Mouse (Mus musculus) cerebellum, postnatal 36 days (tissue): ENCODE data around the gene Zfp763.
A peak's percentile ranks its signal among the peaks of the same experiment; 100 is the strongest.
"Not testable (repeated sequence)": the region's sequence is repeated elsewhere in the genome, so short reads cannot be mapped to it uniquely, and the experiment has no call there.

Source experiments
- DNase-seq, 2 experiments: peaks; one replicate each; pipeline ENCODE4 v3.0.0; 2021 to 2022; ENCODE audit warnings: mixed read lengths in 2 of 2

Gene Zfp763

DNA sequence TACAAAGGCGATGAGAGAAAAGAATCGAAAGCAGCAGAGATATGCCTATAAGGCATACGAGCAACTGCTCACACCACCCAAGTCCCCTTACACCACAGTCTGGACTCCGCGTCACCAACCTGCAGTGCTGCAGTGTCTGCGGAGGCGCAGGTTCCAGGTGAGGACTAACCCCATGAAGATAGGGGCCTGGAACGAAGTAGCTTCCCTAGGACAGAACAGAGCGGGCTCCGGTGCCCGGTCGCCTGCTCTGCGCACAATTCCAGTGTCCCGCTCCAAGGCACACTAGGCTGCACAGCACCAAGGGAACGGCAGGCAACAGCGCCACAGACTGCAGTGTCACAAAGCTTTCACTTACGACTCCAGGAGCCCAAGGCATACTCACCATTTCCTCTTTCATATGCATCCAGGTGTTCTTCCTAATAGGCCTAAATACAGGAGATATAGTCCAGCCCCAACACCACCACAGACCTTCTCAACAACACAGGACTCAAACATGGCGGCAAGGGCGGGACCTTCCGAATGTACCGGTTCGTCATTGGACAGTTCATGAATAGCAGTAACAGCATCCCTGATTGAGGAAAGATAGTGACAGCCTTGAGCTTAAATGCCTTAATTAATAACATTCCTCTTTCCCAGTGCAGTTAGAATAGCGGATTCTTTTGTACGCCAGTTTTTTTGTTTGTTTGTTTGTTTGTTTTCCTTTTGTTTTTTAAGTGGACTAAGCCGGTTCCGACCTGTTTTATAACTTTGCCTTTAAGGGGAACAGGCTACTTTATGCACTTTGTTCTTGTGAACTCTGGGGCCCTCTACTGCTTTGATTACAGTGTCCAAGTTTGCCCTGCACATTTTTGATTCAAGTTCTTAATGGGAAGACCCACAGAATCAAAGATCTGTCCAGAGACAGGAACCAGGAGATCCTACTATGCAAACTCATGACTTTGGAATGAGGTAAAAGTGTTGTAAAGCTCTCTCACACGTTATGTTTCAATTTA, at the start of gene Zfp763:
Zfp763 (minus strand) TSS at position 503 of the 992 bp plus-strand sequence.
- peak; percentile 80 to 86 for DNase-seq

DNA sequence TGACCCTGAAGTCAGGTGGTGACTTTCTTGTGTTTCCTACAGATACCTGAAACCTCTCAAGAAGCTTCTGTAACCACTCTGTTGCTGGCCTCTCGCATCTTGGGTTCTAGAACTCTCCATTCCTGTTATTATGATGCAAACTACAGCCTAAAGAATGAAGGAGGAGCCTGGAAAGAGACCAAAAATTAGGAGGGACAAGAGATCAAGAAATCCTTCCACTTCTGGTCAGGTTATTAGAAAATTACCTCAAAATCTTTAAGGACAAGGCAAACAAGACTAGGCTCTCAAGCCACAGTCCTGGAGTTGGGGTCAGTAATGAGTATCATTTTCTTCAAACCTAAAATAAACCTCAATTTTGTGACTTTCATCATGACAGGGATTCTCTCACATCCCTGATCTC, 34.8 kb upstream of the Zfp763 start, which contains the start of gene 4921501E09Rik:
4921501E09Rik (minus strand) TSS at position 101 of the 400 bp plus-strand sequence.
- no peak for DNase-seq

- DNase-seq = no peak
Measured at GRCm38 (mm10) chr17:33063001-33063400, 29.8 kb upstream of the Zfp763 start.

DNA sequence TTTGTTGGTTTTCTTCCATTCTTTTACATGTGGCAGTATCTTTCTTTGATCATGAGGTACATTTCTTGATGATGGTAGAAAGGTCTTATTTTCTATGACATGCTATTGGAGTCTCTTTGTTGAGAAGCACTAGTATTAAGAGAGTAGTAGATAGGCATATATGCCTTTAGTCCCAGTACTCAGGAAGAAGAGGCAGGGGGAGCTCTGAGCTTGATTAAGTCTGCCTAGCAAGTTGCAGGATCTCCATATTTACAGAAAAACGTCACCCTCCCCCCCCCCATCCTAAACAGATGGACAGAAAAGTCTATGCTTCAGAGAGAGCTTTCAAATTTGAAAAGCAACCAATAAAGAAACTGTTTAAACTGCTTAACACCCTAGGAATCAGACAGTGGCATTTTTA, 25.6 kb upstream of the Zfp763 start:
- DNase-seq = no peak

- no peak for DNase-seq
Measured at GRCm38 (mm10) chr17:33032376-33032775, 826 bp downstream of the Zfp763 start.

- not testable (repeated sequence) for DNase-seq
Measured at GRCm38 (mm10) chr17:33020434-33020833, 12.8 kb downstream of the Zfp763 start.

- DNase-seq = no peak
Measured at GRCm38 (mm10) chr17:33008337-33008736, 24.9 kb downstream of the Zfp763 start.

GRCm38 (mm10) chr17:32998492-32998891, 34.7 kb downstream of the Zfp763 start:
- no peak for DNase-seq

DNA sequence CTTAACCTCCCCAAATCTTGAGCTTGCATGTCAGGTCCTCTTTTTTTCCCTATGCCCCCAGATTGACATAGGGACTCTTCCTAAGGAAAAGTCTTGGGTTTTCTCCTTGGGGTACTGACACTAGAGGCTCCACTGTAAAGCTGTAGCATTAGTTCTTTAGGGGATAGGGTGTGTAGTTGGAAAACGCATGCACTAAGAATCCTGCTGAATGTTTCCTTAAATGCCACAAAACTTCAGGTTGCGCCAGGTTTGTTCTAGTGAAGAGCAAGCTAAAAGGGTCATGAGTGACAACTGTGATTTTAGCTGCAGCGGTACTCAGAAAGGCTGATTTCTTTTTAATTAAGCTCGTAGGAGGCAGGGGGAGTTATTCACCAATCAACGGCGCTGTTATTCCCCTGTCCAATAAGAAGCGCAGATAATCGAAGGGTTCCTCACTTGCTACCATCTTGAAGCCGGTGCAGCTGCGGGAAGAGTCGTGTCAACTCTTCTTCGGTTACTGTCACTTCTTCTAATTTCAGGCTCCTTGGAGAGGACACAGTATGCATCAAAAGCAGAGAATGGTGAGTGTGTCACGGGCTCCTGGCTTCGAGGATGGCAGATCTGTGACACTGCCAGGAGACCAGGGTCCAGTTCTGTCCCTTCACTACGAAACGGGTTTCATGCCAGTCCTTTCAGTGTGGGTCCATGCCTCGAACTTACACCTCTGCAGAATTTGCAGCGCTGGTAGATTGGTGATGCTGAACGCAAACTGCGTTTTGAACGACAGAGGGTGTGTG, 40.3 kb downstream of the Zfp763 start, which contains the start of gene Zfp952:
Zfp952 (plus strand) TSS at position 431 of the 776 bp plus-strand sequence.
- peak; percentile 76 to 86 for DNase-seq

DNA sequence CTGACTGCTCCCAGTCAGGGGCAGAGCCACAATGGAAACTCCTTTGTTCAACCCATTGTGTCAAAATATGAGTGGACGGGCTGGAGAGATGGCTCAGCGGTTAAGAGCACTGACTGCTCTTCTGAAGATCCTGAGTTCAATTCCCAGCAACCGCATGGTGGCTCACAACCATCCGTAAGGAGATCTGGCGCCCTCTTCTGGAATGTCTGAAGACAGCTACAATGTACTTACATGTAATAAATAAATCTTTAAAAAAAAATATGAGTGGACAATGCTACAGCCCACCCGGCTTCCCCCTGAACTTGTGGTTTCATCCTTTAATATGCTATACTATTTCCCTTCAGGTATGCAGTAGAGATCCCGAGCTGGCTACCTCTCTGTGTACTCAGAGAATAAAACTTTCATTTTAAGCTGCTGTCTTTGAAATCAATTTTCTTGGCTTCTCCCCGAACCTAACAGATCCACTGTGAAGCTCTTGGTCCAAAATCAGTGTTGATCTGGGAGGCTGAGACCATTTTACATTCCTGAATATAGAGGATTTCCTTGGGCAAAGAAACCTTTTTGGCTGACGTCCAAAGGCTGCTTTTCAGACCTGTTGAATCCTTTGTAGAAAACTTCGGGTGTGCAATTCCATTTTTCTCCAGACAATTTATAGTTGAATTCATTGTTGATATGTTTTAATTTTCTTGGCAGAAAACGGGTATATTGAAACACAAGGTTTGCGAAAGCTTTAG, 41.1 kb downstream of the Zfp763 start:
- no peak for DNase-seq

GRCm38 (mm10) chr17:32986301-32986700, 46.9 kb downstream of the Zfp763 start:
- no peak for DNase-seq

GRCm38 (mm10) chr17:32981361-32981760, 51.8 kb downstream of the Zfp763 start:
- DNase-seq = no peak
